Mouse (Mus musculus) cerebellum, adult 11-12 months (tissue): ENCODE measurements around the gene Spata2.

Experiments
- DNase-seq: peaks from one replicate; pipeline ENCODE4 v3.0.0; 2022

The Spata2 gene

DNA sequence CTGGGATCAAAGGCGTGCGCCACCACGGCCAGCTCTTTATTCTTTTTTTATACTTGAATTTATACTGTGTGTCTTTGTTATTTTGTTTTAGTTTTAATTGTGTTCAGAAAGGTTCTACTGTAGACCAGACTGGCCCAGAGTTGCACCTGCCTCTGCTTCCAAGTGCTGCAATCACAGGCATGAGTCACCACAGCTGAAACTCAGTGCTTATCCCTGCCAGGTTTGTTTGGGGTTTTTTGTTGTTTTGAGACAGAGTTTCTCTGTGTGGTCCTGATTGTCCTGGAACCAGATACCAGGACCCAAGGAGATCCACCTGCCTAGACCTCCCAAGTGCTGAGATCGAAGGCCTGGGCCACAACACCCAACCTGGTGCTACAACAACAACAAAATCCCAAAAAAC lies 15.9 kb upstream of the Spata2 start:
- no peak for DNase-seq

DNA sequence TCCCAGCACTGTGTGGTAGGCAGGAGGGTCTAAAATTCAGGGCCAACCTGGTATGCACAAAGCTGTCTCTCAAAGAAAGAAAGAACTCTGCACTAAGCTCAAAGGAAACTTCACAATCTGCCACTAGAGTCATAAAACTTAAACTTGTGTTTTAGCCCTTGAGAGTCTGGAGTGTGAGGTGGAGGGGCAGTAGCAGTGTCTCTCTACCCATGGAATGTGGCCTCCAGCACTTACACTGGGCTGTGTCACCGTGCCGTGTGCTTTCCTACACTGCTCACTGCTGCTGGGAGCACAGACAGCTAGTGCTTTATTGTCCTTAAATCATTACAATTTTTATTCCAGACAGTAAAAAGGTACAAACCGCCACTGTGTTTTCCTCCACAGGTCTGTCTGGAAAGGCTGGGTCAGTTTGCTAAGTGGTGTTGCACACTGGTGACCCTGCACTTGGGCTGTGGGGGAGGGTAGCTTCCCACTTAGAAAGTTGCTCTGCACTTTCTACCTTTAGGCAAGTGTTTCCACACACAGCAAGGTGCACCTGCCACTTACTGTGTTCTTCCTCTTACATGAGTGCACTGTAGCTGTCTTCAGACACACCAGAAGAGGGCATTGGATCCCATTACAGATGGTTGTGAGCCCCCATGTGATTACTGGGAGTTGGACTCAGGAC lies 15.2 kb upstream of the Spata2 start:
- no peak for DNase-seq

DNA sequence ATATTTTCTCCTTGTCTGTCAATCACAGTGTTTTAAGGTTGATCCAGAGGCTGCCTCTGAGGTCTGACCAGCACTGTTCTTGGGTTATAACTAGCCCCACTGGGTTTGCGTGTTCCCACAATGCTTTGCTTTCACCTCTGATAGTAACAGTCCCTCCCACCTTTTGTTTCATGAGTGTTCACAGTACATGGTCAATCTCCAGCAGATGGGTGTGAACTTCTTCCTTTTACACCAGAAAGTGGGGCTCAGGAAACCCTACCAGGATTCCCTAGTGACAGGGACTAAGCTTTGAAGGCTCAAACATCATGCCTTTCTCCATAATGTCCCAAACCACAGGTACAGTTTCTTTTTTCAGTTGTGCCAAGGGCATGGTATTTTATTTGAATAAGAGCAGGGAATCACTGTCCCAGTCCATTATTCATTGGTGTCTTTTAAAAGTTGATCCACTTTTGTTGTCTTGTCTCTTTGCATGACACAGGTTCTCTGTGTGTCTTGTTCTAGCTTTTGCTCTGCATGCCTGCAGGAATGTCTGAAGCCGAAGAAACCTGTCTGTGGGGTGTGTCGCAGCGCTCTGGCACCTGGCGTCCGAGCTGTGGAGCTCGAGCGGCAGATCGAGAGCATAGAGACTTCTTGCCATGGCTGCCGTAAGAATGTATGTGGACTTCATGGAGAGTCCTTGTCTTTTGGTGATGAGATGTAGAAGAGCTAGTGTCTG lies 14.0 kb upstream of the Spata2 start:
- DNase-seq, result peak; percentile 20

DNA sequence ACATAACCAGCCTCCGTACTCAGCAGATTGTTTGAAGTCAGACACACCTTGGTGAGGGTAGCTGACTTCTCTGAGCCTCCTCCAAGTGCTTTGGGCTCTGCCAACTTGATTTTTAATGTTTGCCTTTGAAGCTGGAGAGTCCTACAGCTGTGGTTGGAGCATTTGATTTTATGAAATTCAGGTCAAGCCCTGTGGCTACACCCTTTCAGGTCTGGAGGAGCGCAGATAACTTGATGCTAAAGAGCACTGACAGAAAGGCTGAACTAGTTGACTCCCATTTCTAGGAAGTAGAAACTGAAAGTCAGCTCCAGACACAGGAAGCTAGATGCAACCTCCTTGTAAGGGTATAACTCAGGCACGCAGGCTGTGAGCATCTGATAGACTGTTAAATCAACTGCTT lies 12.4 kb upstream of the Spata2 start:
- no peak for DNase-seq

DNA sequence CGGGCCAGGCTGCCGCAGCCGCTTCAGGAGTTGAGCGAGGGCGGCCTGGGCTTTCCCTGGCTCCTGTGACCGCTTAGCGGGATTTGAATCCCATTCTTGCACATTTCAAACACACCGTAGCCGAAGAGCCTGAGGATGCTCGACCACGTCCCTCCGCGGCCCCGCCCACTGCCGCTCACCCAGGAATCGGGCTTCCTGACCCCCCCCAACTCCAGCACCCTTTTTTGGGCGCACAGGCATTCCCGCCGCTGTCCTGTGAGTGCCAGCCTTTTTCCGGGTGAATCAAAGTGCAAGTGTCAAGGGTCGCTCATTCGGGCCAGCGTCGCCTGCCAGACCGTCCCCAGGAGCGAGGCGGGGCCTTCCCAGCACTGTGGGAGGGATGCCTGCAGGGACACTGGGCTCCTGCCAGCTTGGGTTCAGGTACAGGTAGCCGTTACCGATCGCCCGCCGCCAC lies 11.2 kb upstream of the Spata2 start:
- DNase-seq, result peak; percentile 75

DNA sequence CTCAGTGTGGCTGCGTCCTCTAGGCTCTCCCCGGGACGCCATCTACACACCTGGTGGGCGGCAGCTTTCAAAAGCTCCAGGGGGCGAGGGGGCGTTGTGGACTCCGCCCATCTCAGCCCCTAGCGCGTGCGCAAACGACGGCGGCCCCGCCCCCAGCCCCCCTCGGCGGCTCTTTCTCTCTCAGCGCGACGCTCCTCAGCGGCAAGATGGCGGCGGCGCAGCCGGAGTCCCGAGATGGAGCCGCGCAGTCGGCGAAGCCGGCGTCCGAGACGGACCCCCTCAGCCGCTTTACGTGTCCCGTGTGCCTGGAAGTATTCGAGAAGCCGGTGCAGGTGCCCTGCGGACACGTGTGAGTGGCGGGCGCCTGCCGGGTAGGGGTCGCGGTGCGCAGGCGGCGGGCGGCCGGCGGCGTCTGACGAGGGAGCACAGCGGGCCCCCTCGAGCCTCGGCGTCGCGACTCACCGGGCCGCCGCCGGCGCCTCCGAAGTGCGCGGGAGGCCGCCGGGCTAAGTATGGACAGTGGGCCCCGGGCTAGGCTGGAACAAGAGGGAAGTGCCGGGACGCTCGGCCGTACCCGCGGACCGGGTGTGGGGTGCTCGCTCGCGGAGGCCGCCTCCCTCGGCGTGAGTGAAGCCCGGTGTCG lies 10.7 kb upstream of the Spata2 start:
- DNase-seq, result peak; percentile 86

DNA sequence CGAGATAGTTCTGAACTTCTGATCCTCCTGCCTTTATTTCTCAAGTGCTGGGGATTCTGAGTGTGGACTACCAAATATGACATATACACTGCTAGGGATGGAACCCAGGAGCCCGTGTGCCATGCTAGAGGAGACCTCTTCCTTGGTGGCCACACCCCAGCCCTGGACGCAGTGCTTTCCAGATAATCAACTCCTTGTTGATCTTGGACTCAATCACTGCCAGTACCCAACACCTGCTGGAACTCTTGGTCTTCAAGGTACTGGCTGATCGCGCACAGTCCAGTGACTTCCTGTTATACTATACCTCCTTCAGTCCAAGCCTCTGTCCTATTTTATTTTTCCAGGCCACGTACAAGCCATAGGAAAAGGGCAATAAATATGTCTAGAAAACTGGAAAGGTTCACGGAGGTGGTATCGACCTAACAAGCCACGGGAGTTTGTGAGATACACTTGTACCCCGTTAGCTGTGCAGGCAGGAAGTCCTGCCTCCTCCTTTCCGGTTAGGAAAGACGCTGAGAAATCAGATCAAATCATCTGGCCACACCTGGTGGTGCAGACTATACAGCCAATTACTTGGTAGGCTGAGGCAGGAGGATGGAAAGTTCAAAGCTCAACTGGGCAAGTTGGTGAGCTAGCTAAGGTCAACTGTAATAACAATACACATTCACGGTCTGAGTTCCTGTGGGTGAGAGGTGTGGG lies 10.0 kb upstream of the Spata2 start:
- peak; percentile 41 for DNase-seq

DNA sequence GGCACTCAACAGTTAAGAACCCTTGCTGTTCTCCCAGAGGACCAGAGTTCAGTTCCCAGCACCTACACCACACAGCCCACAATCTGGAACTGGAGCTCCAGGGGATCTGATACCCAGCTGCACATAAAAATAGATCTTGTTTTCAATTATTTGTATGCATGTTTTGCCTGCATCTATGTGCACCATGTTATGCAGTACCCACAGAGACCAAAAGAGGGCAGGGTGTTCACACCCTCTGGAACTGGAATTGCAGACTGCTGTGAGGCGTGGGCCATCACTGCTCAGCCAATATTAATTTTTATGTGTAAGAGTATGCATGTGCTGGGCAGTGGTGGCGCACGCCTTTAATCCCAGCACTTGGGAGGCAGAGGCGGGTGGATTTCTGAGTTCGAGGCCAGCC lies 4.6 kb upstream of the Spata2 start:
- no peak for DNase-seq

DNA sequence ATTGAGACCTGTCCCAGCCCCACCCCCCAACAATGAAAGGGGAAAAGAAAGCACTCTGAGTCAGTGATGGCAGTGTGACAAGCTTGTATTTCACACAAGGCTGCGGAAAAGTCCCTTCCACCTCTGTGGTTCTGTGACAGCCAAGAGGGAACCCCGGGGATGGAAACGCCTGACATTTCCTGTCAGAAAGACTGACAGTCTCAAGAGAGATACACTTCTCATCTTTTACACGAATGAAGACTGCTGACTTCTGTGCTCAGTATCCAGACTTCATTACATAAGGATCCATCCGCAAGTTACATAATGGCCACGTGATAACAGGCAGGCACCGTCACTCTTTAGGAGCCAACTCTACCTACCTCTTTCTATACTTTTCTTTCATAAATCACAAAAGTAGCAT lies 3.8 kb upstream of the Spata2 start:
- DNase-seq, result no peak

DNA sequence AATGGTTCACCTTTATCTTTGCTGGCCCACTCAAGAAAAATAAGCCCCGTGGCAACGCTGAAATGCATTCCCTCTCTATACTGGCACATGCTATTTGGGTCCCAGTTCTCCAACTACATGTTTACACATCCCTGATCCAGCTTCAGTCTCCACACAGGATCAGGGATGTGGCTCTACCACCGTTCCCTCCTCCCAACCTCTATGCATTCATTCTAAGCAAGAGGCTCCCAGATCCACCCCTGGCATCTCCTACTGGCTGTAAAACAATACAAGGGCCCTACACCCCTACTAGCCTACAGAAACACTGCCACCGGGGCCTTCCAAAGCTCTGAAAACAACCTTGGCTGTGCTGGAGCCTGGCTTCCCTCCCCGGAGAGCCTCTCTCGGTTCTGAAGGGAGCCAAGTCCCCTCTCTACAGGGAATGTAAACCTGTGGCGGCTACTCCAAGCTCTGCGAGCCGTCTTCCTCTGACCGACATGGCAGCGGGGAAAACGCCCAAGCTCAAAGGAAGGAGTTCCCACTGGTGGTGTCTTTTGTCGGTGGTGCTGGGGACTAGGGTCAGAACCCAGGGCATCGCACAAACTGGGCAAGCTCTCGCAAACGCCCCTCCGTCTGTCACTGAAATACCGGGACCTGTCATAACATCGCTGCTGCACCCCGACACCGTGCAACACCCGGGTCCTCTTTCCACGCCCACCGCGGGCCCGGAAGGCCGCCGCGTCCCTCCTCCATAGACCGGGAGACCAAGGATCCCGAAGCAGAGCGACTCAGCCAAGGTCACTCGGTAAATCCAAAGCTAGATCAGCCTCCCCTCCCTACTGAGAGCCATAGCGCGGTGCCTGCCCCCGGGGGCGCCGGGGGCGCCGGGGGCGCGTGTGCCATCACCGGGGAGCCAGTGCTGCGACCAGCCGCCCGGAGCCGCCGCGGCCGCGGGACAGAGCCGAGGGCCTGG lies 654 bp downstream of the Spata2 start, which contains the start of gene Rnf114:
Gene Rnf114, plus strand, starts transcription at position 889 of the 952 bp plus-strand sequence.
- peak; percentile 73 for DNase-seq

DNA sequence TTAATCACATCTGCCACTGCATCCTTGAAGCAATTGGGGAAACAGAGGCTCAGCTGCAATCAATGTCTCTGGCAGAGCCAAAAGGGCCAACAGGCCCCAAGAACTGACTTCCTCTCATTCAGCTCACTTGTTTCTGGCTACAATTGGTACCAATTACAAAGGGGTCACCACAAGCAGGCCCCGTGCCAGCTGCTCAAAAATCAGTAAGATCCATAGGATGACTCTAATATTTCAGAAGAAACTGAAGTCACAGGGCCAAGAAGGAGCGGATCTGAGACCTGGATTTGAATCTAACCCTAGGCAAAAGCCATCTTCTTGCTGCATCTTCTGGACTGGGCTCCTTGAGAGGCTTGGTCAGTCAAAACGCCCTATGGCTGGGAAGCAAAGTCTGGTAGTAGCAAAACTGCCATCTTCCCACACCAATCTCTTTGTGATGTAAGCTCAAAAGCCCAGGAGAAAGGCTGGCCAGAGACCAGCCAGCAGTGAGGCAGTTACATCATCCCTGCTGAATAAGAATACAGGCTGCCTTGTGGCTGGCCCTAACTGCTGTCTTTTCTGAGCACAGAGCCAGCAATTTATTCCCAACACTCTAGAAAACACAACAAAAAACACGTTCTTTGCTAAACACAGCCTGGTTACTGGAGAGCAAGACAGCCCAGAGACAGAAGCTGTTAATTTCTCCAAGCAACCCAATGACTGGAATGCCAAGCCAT lies 1.7 kb downstream of the Spata2 start:
- DNase-seq, result peak; percentile 60

DNA sequence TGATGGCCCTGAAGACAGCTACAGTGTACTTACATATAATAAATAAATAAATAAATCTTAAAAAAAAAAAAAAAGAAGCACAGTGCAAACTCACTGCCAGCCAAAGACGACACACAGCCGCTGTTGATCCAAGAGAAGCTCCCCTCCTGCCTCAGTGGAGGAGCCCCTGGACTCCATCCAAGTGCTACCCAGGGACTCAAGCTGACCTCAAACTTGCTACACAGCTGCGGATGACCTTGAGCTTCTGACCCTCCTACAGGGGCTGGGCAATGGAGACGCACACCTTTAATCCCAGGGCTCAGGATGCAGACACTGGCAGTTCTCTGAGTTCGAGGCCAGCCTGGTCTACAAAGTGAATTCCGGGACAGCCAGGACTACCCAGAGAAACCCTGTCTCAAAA lies 4.7 kb downstream of the Spata2 start:
- DNase-seq, result peak; percentile 66

DNA sequence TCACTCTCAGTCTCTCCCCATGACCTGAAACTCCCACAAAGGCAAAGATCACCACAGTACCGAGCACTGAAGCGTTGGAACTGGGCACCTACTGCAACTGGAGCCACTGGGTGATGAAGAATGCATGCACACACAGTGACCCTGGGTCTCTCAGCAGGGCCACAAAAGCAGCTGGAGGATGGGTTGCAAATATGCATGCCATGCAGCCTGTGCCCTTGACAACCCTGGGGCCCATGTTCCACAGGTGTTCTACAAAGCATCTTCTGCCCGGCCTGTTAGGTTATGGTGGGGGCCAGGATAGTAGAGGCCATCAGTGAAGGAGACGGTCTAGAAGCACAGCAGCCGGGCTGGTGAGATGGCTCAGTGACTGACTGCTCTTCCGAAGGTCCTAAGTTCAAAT lies 5.1 kb downstream of the Spata2 start:
- DNase-seq, result peak; percentile 56

DNA sequence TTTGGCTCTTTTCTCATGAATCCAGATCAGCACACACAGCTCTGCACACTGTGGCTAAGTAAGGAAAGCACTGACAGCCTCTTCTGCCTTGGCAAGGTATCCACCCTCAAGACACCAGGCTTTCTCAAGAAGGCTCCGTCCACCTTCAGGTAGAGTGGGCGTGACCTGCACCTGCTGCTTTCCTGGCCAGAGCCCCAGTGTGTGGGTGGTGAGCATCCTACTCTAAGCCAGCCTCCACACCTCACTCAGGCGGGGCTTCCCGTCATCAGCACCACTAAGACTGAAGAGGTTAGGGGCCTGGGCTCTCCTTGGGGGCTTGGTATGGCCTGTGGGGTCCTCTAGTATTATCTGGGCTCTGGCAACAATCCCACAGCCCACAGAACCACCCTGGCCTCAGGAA lies 6.1 kb downstream of the Spata2 start:
- peak; percentile 85 for DNase-seq

DNA sequence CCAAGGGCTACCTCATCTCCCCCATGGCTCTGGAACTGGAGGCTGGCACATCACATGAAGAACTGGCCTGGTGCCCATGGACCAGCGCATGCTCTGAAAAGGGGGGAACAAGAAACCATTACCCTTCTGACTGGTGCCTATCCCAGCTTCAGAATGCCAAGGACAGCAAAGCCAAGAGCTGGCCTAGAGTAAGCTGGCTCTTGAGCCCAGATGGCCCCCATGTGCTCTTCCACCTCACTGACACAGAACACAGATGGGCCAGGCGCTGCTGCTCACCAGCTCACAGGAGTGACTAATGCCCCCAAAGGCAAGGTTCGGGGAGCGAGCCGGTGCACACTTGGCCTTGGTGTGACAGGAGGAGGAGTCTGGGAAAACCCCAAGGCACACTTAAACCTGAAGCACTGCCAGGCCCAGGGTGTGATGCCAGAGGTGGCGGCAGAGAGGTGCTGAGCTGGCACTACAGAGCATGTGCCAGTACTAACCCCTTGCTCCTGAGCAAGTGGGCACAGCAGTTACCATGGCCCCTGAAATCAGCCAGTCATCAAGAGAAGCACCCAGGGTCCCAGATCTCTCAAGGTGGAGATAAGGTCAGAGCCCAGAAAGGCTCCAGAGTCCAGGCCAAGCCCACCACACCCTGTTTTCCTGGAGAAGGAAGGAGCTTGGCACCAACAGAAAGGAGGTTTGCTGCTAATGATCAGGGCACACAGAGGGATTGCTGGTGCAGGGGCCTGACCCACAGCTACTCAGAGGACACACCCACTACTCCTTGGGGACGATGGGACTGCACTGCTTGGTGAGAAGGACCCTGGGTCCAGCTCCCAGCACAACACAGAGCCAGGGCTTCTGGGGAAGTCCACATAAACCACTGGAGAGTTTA lies 6.9 kb downstream of the Spata2 start:
- DNase-seq, result peak; percentile 96

DNA sequence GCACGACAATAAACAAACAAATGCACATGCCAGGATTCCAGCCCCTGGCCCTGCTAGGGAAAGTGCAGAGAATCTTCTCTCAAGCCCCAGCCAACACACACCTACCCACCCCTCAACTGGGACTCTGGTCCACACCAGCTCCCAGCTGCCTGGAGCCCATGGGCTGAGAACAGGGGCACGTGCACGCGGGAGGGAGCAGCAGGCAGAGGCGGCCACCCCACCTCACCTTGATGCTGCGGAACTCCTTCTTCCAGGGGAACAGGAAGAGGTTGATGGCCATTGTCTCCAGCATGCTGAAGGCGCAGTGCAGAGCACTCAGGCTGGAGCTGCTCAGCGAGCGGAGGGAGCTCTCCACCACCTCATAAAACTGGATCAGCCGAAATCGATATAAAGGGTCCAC lies 7.8 kb downstream of the Spata2 start:
- DNase-seq, result no peak

DNA sequence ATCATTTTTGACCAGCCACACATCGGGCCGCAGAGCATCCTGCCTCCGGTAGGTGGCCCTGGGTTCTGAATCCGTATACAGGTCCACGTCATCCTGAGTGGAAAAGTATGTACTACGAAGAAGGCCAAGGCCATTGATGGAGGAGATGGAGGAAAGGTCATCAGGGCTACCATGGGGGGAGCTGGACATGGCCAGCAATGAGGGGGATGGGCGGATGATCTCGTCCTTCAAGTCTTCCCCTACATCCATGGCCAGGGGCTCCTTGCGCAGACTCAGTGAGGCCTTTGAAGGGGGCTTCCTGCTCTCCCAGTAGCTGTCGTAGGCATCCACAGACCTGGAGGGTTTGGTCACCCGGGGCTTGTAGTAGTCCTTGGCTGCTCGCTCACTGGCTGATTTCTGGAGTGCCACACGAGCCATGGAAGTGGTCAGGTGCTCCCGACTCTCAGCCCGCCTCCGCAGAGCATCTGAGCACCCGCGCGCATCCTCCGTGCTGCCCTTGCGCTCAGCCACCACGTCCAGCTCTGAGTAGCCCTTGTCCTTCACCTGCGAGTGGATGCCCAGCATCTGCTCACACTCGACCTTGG lies 8.8 kb downstream of the Spata2 start:
- DNase-seq, result peak; percentile 85

DNA sequence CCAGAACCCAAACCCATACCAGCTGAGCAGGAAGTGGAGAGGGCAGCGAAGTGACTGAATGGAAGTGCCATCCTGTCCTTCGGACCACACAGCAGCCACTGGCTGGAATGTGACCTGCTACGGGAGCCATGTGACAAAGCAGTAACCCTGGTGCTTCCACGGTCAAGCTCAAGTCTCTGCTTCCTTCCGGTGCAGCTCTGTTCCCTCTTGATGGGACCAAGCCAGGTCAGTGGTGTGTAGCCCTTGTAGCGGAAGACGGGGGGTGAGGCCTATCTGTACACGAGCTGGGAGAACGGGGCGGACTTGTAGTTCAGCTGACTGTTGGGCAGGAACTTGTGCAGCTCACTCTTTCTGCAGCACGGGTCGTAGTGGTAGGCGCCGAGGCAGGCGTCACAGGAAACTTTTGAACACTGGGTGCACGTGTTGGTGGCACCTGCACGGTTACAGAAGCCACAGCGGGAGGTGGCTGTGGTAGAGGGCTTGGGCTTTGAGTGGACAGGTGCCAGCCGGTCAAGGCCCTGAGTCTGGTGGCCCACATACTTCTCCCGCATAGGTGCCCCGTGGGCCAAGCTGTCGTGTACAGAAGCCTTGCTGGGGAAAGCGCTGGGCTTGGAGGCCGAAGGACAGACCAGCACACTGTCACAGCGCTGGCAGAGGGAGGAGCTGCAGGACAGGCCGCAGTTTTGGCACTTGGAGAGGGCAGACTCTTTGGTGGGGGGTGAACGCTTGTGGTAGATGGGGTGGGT lies 9.4 kb downstream of the Spata2 start:
- DNase-seq, result peak; percentile 80

DNA sequence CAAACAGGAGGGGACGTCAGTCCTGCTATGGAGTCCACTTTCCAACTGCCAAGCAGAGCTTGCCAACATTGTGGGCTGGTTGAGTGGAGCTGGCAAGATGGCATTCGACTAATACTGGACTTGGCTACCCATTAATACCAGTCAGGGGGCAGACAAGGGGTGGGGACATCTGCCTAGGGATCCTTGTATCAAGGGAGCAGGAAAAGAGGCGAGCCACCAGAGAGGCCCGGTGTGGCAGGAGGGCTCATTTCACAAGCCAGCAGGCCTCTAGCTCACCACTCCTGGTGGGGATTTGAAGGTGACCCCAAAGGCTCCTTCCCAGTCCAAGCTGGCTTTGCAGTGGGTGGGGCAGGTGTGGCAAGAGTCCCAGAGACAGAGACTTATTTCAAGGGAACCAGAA lies 10.0 kb downstream of the Spata2 start:
- DNase-seq, result peak; percentile 74
